Mouse (Mus musculus): ENCODE data around the gene Caskin2.

GRCm38 (mm10) chr11:115830550-115831325 lies 17.3 kb upstream of the Caskin2 start:
- TF ChIP-seq POLR2A (IDR thresholded peaks at IDR 0.05; ENCODE audit: extremely low read depth, insufficient read depth, low read length) = no peak
- no peak for TF ChIP-seq CTCF (IDR thresholded peaks at IDR 0.05; ENCODE audit: low read depth, low read length)

Data from liver, adult 2 months (tissue).